Mouse (Mus musculus): ENCODE results near the gene Pigb. TPM values are rescaled to one million over a fixed set of nuclear protein-coding genes. Genes with fewer than 3 reads are reported as not detected.
A peak's percentile ranks its signal among the peaks of the same experiment; 100 is the strongest.

Gene Pigb
- 17.9 and 18.1 TPM in 2 replicates for polyA plus RNA-seq (2014; fragmentation: Nextera tagmentation; extraction: Ambion mirVana)

GRCm38 (mm10) chr9:73040080-73040479 is at the start of gene Pigb:
Pigb (minus strand) TSS chr9:73040378.
- Histone ChIP-seq H3K27ac (replicated peaks; ENCODE audit: low read depth, low read length) (peak within 1 kb of the TSS; percentile 59; the same call in 1 of the 2 replicates), H3K36me3 (replicated peaks; ENCODE audit: control insufficient read depth, insufficient read depth, low read depth, low read length) (no peaks in the 10 kb centered on the region), H3K27me3 (ENCODE audit: control insufficient read depth, insufficient read depth, low read length) (no peaks in the 10 kb centered on the region), H3K9ac (replicated peaks; ENCODE audit: low read length) (peak within 1 kb of the TSS; percentile 86), H3K9me3 (replicated peaks; ENCODE audit: control insufficient read depth, low read length) (no peaks in the 10 kb centered on the region), H3K4me1 (ENCODE audit: control insufficient read depth, insufficient read depth, low read length) (peaks cover 4% of the 10 kb centered on the region; the same call in 1 of the 2 replicates), H3K4me3 (ENCODE audit: low read depth, low read length) (peak within 1 kb of the TSS; percentile 78), H3K4me2 (ENCODE audit: low read depth, low read length) (peak within 1 kb of the TSS; percentile 46)
- no peak for DNase-seq (ENCODE audit: low spot score)
- ATAC-seq (replicated peaks; ENCODE audit: insufficient number of reproducible peaks, low FRiP score, low TSS enrichment, low read depth) = no peak
- 30% methylated on average over 6 of the region's 6 CpGs for WGBS

- H3K9ac ChIP-seq (replicated peaks; ENCODE audit: low read length) = no peak overlapping the region
- ATAC-seq (replicated peaks; ENCODE audit: insufficient number of reproducible peaks, low FRiP score, low TSS enrichment, low read depth) (no peak), DNase-seq (ENCODE audit: low spot score) (no peak)
- H3K4me3 ChIP-seq (ENCODE audit: low read depth, low read length) = no peak overlapping the region
- no peaks in the 10 kb centered on the region for H3K36me3 ChIP-seq (replicated peaks; ENCODE audit: control insufficient read depth, insufficient read depth, low read depth, low read length)
- no peak overlapping the region for H3K4me2 ChIP-seq (ENCODE audit: low read depth, low read length)
- H3K4me1 ChIP-seq (ENCODE audit: control insufficient read depth, insufficient read depth, low read length) = no peaks in the 10 kb centered on the region
- no peak overlapping the region for H3K27ac ChIP-seq (replicated peaks; ENCODE audit: low read depth, low read length)
- 73% methylated on average over 16 of the region's 16 CpGs for WGBS
- H3K9me3 ChIP-seq (replicated peaks; ENCODE audit: control insufficient read depth, low read length) = no peaks in the 10 kb centered on the region
- no peaks in the 10 kb centered on the region for H3K27me3 ChIP-seq (ENCODE audit: control insufficient read depth, insufficient read depth, low read length)
Observed at GRCm38 (mm10) chr9:73089222-73089920, 49.2 kb upstream of the Pigb start.

GRCm38 (mm10) chr9:73087581-73087980 is 47.4 kb upstream of the Pigb start:
- no peak overlapping the region for H3K27ac ChIP-seq (replicated peaks; ENCODE audit: low read depth, low read length)
- no peaks in the 10 kb centered on the region for H3K4me1 ChIP-seq (ENCODE audit: control insufficient read depth, insufficient read depth, low read length)
- no peak overlapping the region for H3K4me2 ChIP-seq (ENCODE audit: low read depth, low read length)
- H3K27me3 ChIP-seq (ENCODE audit: control insufficient read depth, insufficient read depth, low read length) = no peaks in the 10 kb centered on the region
- no peaks in the 10 kb centered on the region for H3K9me3 ChIP-seq (replicated peaks; ENCODE audit: control insufficient read depth, low read length)
- DNase-seq (ENCODE audit: low spot score) = no peak
- H3K36me3 ChIP-seq (replicated peaks; ENCODE audit: control insufficient read depth, insufficient read depth, low read depth, low read length) = no peaks in the 10 kb centered on the region
- no peak overlapping the region for H3K9ac ChIP-seq (replicated peaks; ENCODE audit: low read length)
- WGBS = 79% methylated on average over 5 of the region's 5 CpGs
- ATAC-seq (replicated peaks; ENCODE audit: insufficient number of reproducible peaks, low FRiP score, low TSS enrichment, low read depth) = no peak
- H3K4me3 ChIP-seq (ENCODE audit: low read depth, low read length) = no peak overlapping the region

- no peak overlapping the region for H3K27ac ChIP-seq (replicated peaks; ENCODE audit: low read depth, low read length)
- no peaks in the 10 kb centered on the region for H3K9me3 ChIP-seq (replicated peaks; ENCODE audit: control insufficient read depth, low read length)
- no peak overlapping the region for H3K9ac ChIP-seq (replicated peaks; ENCODE audit: low read length)
- H3K4me3 ChIP-seq (ENCODE audit: low read depth, low read length) = no peak overlapping the region
- H3K36me3 ChIP-seq (replicated peaks; ENCODE audit: control insufficient read depth, insufficient read depth, low read depth, low read length) = no peaks in the 10 kb centered on the region
- H3K4me1 ChIP-seq (ENCODE audit: control insufficient read depth, insufficient read depth, low read length) = no peaks in the 10 kb centered on the region
- WGBS = 64% methylated on average over 8 of the region's 8 CpGs
- no peaks in the 10 kb centered on the region for H3K27me3 ChIP-seq (ENCODE audit: control insufficient read depth, insufficient read depth, low read length)
- no peak overlapping the region for H3K4me2 ChIP-seq (ENCODE audit: low read depth, low read length)
- ATAC-seq (replicated peaks; ENCODE audit: insufficient number of reproducible peaks, low FRiP score, low TSS enrichment, low read depth) (no peak), DNase-seq (ENCODE audit: low spot score) (no peak)
Observed at GRCm38 (mm10) chr9:73087121-73087520, 46.9 kb upstream of the Pigb start.

- DNase-seq (ENCODE audit: low spot score) (no peak), ATAC-seq (replicated peaks; ENCODE audit: insufficient number of reproducible peaks, low FRiP score, low TSS enrichment, low read depth) (no peak)
- Histone ChIP-seq H3K9me3 (replicated peaks; ENCODE audit: control insufficient read depth, low read length) (no peaks in the 10 kb centered on the region), H3K4me2 (ENCODE audit: low read depth, low read length) (no peak overlapping the region), H3K9ac (replicated peaks; ENCODE audit: low read length) (no peak overlapping the region), H3K4me1 (ENCODE audit: control insufficient read depth, insufficient read depth, low read length) (no peaks in the 10 kb centered on the region), H3K4me3 (ENCODE audit: low read depth, low read length) (no peak overlapping the region), H3K27me3 (ENCODE audit: control insufficient read depth, insufficient read depth, low read length) (no peaks in the 10 kb centered on the region), H3K36me3 (replicated peaks; ENCODE audit: control insufficient read depth, insufficient read depth, low read depth, low read length) (no peaks in the 10 kb centered on the region), H3K27ac (replicated peaks; ENCODE audit: low read depth, low read length) (no peak overlapping the region)
- 90% methylated on average over 6 of the region's 6 CpGs for WGBS
Observed at GRCm38 (mm10) chr9:73085845-73086244, 45.7 kb upstream of the Pigb start.

- WGBS = 82% methylated on average over 6 of the region's 6 CpGs
- ATAC-seq (replicated peaks; ENCODE audit: insufficient number of reproducible peaks, low FRiP score, low TSS enrichment, low read depth) = no peak
Observed at GRCm38 (mm10) chr9:73083956-73084355, 43.8 kb upstream of the Pigb start.

GRCm38 (mm10) chr9:73082291-73083000 is 42.3 kb upstream of the Pigb start:
- H3K27me3 ChIP-seq (ENCODE audit: control insufficient read depth, insufficient read depth, low read length) = no peaks in the 10 kb centered on the region
- H3K4me1 ChIP-seq (ENCODE audit: control insufficient read depth, insufficient read depth, low read length) = no peaks in the 10 kb centered on the region
- H3K27ac ChIP-seq (replicated peaks; ENCODE audit: low read depth, low read length) = no peak overlapping the region
- H3K36me3 ChIP-seq (replicated peaks; ENCODE audit: control insufficient read depth, insufficient read depth, low read depth, low read length) = no peaks in the 10 kb centered on the region
- no peak overlapping the region for H3K4me2 ChIP-seq (ENCODE audit: low read depth, low read length)
- ATAC-seq (replicated peaks; ENCODE audit: insufficient number of reproducible peaks, low FRiP score, low TSS enrichment, low read depth) = no peak
- no peak for DNase-seq (ENCODE audit: low spot score)
- no peaks in the 10 kb centered on the region for H3K9me3 ChIP-seq (replicated peaks; ENCODE audit: control insufficient read depth, low read length)
- 75% methylated on average over 8 of the region's 8 CpGs for WGBS
- no peak overlapping the region for H3K4me3 ChIP-seq (ENCODE audit: low read depth, low read length)
- no peak overlapping the region for H3K9ac ChIP-seq (replicated peaks; ENCODE audit: low read length)

More at GRCm38 (mm10) chr9:73083956-73084355, 43.8 kb upstream of the Pigb start:
- no peak overlapping the region for H3K4me2 ChIP-seq (ENCODE audit: low read depth, low read length)
- no peaks in the 10 kb centered on the region for H3K27me3 ChIP-seq (ENCODE audit: control insufficient read depth, insufficient read depth, low read length)
- no peaks in the 10 kb centered on the region for H3K36me3 ChIP-seq (replicated peaks; ENCODE audit: control insufficient read depth, insufficient read depth, low read depth, low read length)
- H3K9me3 ChIP-seq (replicated peaks; ENCODE audit: control insufficient read depth, low read length) = no peaks in the 10 kb centered on the region
- DNase-seq (ENCODE audit: low spot score) = no peak
- no peak overlapping the region for H3K4me3 ChIP-seq (ENCODE audit: low read depth, low read length)
- no peaks in the 10 kb centered on the region for H3K4me1 ChIP-seq (ENCODE audit: control insufficient read depth, insufficient read depth, low read length)
- H3K27ac ChIP-seq (replicated peaks; ENCODE audit: low read depth, low read length) = no peak overlapping the region
- H3K9ac ChIP-seq (replicated peaks; ENCODE audit: low read length) = no peak overlapping the region

- no peak for DNase-seq (ENCODE audit: low spot score)
- ATAC-seq (replicated peaks; ENCODE audit: insufficient number of reproducible peaks, low FRiP score, low TSS enrichment, low read depth) = no peak
- no peak overlapping the region for H3K4me3 ChIP-seq (ENCODE audit: low read depth, low read length)
- H3K9ac ChIP-seq (replicated peaks; ENCODE audit: low read length) = no peak overlapping the region
- no peaks in the 10 kb centered on the region for H3K27me3 ChIP-seq (ENCODE audit: control insufficient read depth, insufficient read depth, low read length)
- no peaks in the 10 kb centered on the region for H3K36me3 ChIP-seq (replicated peaks; ENCODE audit: control insufficient read depth, insufficient read depth, low read depth, low read length)
- WGBS = 38% methylated on average over 7 of the region's 7 CpGs
- no peak overlapping the region for H3K27ac ChIP-seq (replicated peaks; ENCODE audit: low read depth, low read length)
- H3K4me1 ChIP-seq (ENCODE audit: control insufficient read depth, insufficient read depth, low read length) = no peaks in the 10 kb centered on the region
- no peak overlapping the region for H3K4me2 ChIP-seq (ENCODE audit: low read depth, low read length)
- no peaks in the 10 kb centered on the region for H3K9me3 ChIP-seq (replicated peaks; ENCODE audit: control insufficient read depth, low read length)
Observed at GRCm38 (mm10) chr9:73079801-73080325, 39.7 kb upstream of the Pigb start.
